Mouse (Mus musculus): ENCODE results near the gene Mrgprx1. TPM values are rescaled to one million over a fixed set of nuclear protein-coding genes. Genes with fewer than 3 reads are reported as not detected.

Gene Mrgprx1
- polyA plus RNA-seq (2012; fragmentation: generic; extraction: Trizol), result not detected
- long read RNA-seq, experiment 1, result 0 reads
- long read RNA-seq, experiment 2, result 0 reads

- Histone ChIP-seq H3ac (ENCODE audit: control insufficient read depth, insufficient read length, low read depth) (no peak within 1 kb of the TSS), H3K36me3 (ENCODE audit: control insufficient read depth, insufficient read depth) (no peaks in the 10 kb centered on the region), H3K79me3 (ENCODE audit: low read depth) (no peaks in the 10 kb centered on the region), H3K4me3 (ENCODE audit: insufficient read depth, poor library complexity, severe bottlenecking) (no peak within 1 kb of the TSS), H3K27me3 (ENCODE audit: control insufficient read depth, insufficient read depth, insufficient read length) (no peaks in the 10 kb centered on the region), H3K79me2 (ENCODE audit: control insufficient read depth, insufficient read depth) (no peaks in the 10 kb centered on the region)
- TF ChIP-seq MYOD1 (IDR thresholded peaks at IDR 0.05; ENCODE audit: control insufficient read depth, insufficient read length, low read depth) (no peak), CEBPB (IDR thresholded peaks at IDR 0.05; ENCODE audit: low read depth) (no peak)
Observed at GRCm38 (mm10) chr7:48027497-48027896, at the start of gene Mrgprx1. Gene Mrgprx1, minus strand, starts transcription at chr7:48027597.

- H3K79me2 ChIP-seq (ENCODE audit: control insufficient read depth, insufficient read depth), result no peaks in the 10 kb centered on the region
- H3K36me3 ChIP-seq (ENCODE audit: control insufficient read depth, insufficient read depth), result no peaks in the 10 kb centered on the region
- H3K4me3 ChIP-seq (ENCODE audit: insufficient read depth, poor library complexity, severe bottlenecking), result no peak overlapping the region
- no peak overlapping the region for H3ac ChIP-seq (ENCODE audit: control insufficient read depth, insufficient read length, low read depth)
- TF ChIP-seq FOSL1 (IDR thresholded peaks at IDR 0.05; ENCODE audit: insufficient read depth, low read length, poor library complexity, severe bottlenecking) (no peak), USF1 (IDR thresholded peaks at IDR 0.05; ENCODE audit: low read depth) (no peak), MYOG (IDR thresholded peaks at IDR 0.05; ENCODE audit: control insufficient read depth, extremely low read depth, insufficient read length) (no peak), MAX (IDR thresholded peaks at IDR 0.05) (no peak), MYOD1 (IDR thresholded peaks at IDR 0.05; ENCODE audit: control insufficient read depth, insufficient read length, low read depth) (no peak), CEBPB (IDR thresholded peaks at IDR 0.05; ENCODE audit: low read depth) (no peak), CTCF (IDR thresholded peaks at IDR 0.05; ENCODE audit: control insufficient read depth, insufficient read depth, insufficient read length) (no peak)
- H3K79me3 ChIP-seq (ENCODE audit: low read depth), result no peaks in the 10 kb centered on the region
- H3K27me3 ChIP-seq (ENCODE audit: control insufficient read depth, insufficient read depth, insufficient read length), result no peaks in the 10 kb centered on the region
Observed at GRCm38 (mm10) chr7:48075521-48075920, 48.1 kb upstream of the Mrgprx1 start.

- H3K79me3 ChIP-seq (ENCODE audit: low read depth), result no peaks in the 10 kb centered on the region
- H3K27me3 ChIP-seq (ENCODE audit: control insufficient read depth, insufficient read depth, insufficient read length), result no peaks in the 10 kb centered on the region
- no peaks in the 10 kb centered on the region for H3K79me2 ChIP-seq (ENCODE audit: control insufficient read depth, insufficient read depth)
- no peak overlapping the region for H3K4me3 ChIP-seq (ENCODE audit: insufficient read depth, poor library complexity, severe bottlenecking)
- H3K36me3 ChIP-seq (ENCODE audit: control insufficient read depth, insufficient read depth), result no peaks in the 10 kb centered on the region
- no peak overlapping the region for H3ac ChIP-seq (ENCODE audit: control insufficient read depth, insufficient read length, low read depth)
- TF ChIP-seq CTCF (IDR thresholded peaks at IDR 0.05; ENCODE audit: control insufficient read depth, insufficient read depth, insufficient read length) (no peak), USF1 (IDR thresholded peaks at IDR 0.05; ENCODE audit: low read depth) (no peak), MYOD1 (IDR thresholded peaks at IDR 0.05; ENCODE audit: control insufficient read depth, insufficient read length, low read depth) (no peak), MYOG (IDR thresholded peaks at IDR 0.05; ENCODE audit: control insufficient read depth, extremely low read depth, insufficient read length) (no peak), CEBPB (IDR thresholded peaks at IDR 0.05; ENCODE audit: low read depth) (no peak), MAX (IDR thresholded peaks at IDR 0.05) (no peak), FOSL1 (IDR thresholded peaks at IDR 0.05; ENCODE audit: insufficient read depth, low read length, poor library complexity, severe bottlenecking) (no peak)
Observed at GRCm38 (mm10) chr7:48046475-48047185, 19.2 kb upstream of the Mrgprx1 start.

- H3K79me3 ChIP-seq (ENCODE audit: low read depth), result no peaks in the 10 kb centered on the region
- no peaks in the 10 kb centered on the region for H3K79me2 ChIP-seq (ENCODE audit: control insufficient read depth, insufficient read depth)
- no peak for TF ChIP-seq USF1 (IDR thresholded peaks at IDR 0.05; ENCODE audit: low read depth)
- no peak for TF ChIP-seq CTCF (IDR thresholded peaks at IDR 0.05; ENCODE audit: control insufficient read depth, insufficient read depth, insufficient read length)
- TF ChIP-seq MYOD1 (IDR thresholded peaks at IDR 0.05; ENCODE audit: control insufficient read depth, insufficient read length, low read depth), result no peak
- no peak for TF ChIP-seq MAX (IDR thresholded peaks at IDR 0.05)
- TF ChIP-seq FOSL1 (IDR thresholded peaks at IDR 0.05; ENCODE audit: insufficient read depth, low read length, poor library complexity, severe bottlenecking), result no peak
- no peak for TF ChIP-seq MYOG (IDR thresholded peaks at IDR 0.05; ENCODE audit: control insufficient read depth, extremely low read depth, insufficient read length)
- no peak for TF ChIP-seq CEBPB (IDR thresholded peaks at IDR 0.05; ENCODE audit: low read depth)
- H3K27me3 ChIP-seq (ENCODE audit: control insufficient read depth, insufficient read depth, insufficient read length), result no peaks in the 10 kb centered on the region
- H3K4me3 ChIP-seq (ENCODE audit: insufficient read depth, poor library complexity, severe bottlenecking), result no peak overlapping the region
- H3K36me3 ChIP-seq (ENCODE audit: control insufficient read depth, insufficient read depth), result no peaks in the 10 kb centered on the region
- no peak overlapping the region for H3ac ChIP-seq (ENCODE audit: control insufficient read depth, insufficient read length, low read depth)
Observed at GRCm38 (mm10) chr7:48044046-48044445, 16.6 kb upstream of the Mrgprx1 start.

GRCm38 (mm10) chr7:48017874-48018273 lies 9.5 kb downstream of the Mrgprx1 start:
- H3K4me3 ChIP-seq (ENCODE audit: insufficient read depth, poor library complexity, severe bottlenecking), result no peak overlapping the region
- no peak for TF ChIP-seq MAX (IDR thresholded peaks at IDR 0.05)
- no peak for TF ChIP-seq CTCF (IDR thresholded peaks at IDR 0.05; ENCODE audit: control insufficient read depth, insufficient read depth, insufficient read length)
- TF ChIP-seq CEBPB (IDR thresholded peaks at IDR 0.05; ENCODE audit: low read depth), result no peak
- no peak for TF ChIP-seq USF1 (IDR thresholded peaks at IDR 0.05; ENCODE audit: low read depth)
- no peak for TF ChIP-seq FOSL1 (IDR thresholded peaks at IDR 0.05; ENCODE audit: insufficient read depth, low read length, poor library complexity, severe bottlenecking)
- TF ChIP-seq MYOD1 (IDR thresholded peaks at IDR 0.05; ENCODE audit: control insufficient read depth, insufficient read length, low read depth), result no peak
- no peak for TF ChIP-seq MYOG (IDR thresholded peaks at IDR 0.05; ENCODE audit: control insufficient read depth, extremely low read depth, insufficient read length)

GRCm38 (mm10) chr7:47995689-47996088 lies 31.7 kb downstream of the Mrgprx1 start:
- Histone ChIP-seq H3K36me3 (ENCODE audit: control insufficient read depth, insufficient read depth) (no peaks in the 10 kb centered on the region), H3ac (ENCODE audit: control insufficient read depth, insufficient read length, low read depth) (no peak overlapping the region), H3K4me3 (ENCODE audit: insufficient read depth, poor library complexity, severe bottlenecking) (no peak overlapping the region), H3K27me3 (ENCODE audit: control insufficient read depth, insufficient read depth, insufficient read length) (no peaks in the 10 kb centered on the region), H3K79me2 (ENCODE audit: control insufficient read depth, insufficient read depth) (no peaks in the 10 kb centered on the region), H3K79me3 (ENCODE audit: low read depth) (no peaks in the 10 kb centered on the region)
- no peak for TF ChIP-seq CEBPB (IDR thresholded peaks at IDR 0.05; ENCODE audit: low read depth)
- no peak for TF ChIP-seq MYOD1 (IDR thresholded peaks at IDR 0.05; ENCODE audit: control insufficient read depth, insufficient read length, low read depth)
- no peak for TF ChIP-seq USF1 (IDR thresholded peaks at IDR 0.05; ENCODE audit: low read depth)
- no peak for TF ChIP-seq MAX (IDR thresholded peaks at IDR 0.05)
- TF ChIP-seq CTCF (IDR thresholded peaks at IDR 0.05; ENCODE audit: control insufficient read depth, insufficient read depth, insufficient read length), result no peak
- no peak for TF ChIP-seq MYOG (IDR thresholded peaks at IDR 0.05; ENCODE audit: control insufficient read depth, extremely low read depth, insufficient read length)
- TF ChIP-seq FOSL1 (IDR thresholded peaks at IDR 0.05; ENCODE audit: insufficient read depth, low read length, poor library complexity, severe bottlenecking), result no peak

More at GRCm38 (mm10) chr7:48017874-48018273, 9.5 kb downstream of the Mrgprx1 start:
- H3ac ChIP-seq (ENCODE audit: control insufficient read depth, insufficient read length, low read depth), result no peak overlapping the region
- H3K79me2 ChIP-seq (ENCODE audit: control insufficient read depth, insufficient read depth), result no peaks in the 10 kb centered on the region
- H3K36me3 ChIP-seq (ENCODE audit: control insufficient read depth, insufficient read depth), result no peaks in the 10 kb centered on the region
- H3K27me3 ChIP-seq (ENCODE audit: control insufficient read depth, insufficient read depth, insufficient read length), result no peaks in the 10 kb centered on the region
- H3K79me3 ChIP-seq (ENCODE audit: low read depth), result no peaks in the 10 kb centered on the region
